Mouse (Mus musculus) limb, embryonic 11.5 days (tissue): Measurements from ENCODE around the gene Tex45. TPM values are rescaled to one million over a fixed set of nuclear protein-coding genes. Genes with fewer than 3 reads are reported as not detected.

Experiments
- ATAC-seq: fragments of 200-750 bp; cut with Nextera tagmentation; 2 replicates; pipeline ENCODE4 v1.8.0; 2017; ENCODE audit warnings: low read depth; ENCODE audit not compliant: insufficient number of reproducible peaks, low FRiP score, low TSS enrichment
- DNase-seq: peaks from one replicate; pipeline ENCODE4 v3.0.0-alpha.2; 2015; ENCODE audit warnings: low spot score
- H3K27ac ChIP-seq: fragments of 300-500 bp; sonication (generic); replicated peaks from 2 replicates; pipeline ENCODE4 v1.5.1; 2014; ENCODE audit warnings: low read depth, mild to moderate bottlenecking, low read length
- H3K27me3 ChIP-seq: fragments of 300-500 bp; sonication (generic); 2 replicates; pipeline ENCODE4 v1.6.1; 2014; ENCODE audit warnings: mild to moderate bottlenecking, low read length, mixed read lengths; ENCODE audit not compliant: control insufficient read depth, insufficient read depth
- H3K36me3 ChIP-seq: fragments of 300-500 bp; sonication (generic); 2 replicates; pipeline ENCODE4 v1.6.1; 2014; ENCODE audit warnings: mild to moderate bottlenecking, low read length, moderate library complexity, mixed read lengths; ENCODE audit not compliant: control insufficient read depth, insufficient read depth
- H3K4me1 ChIP-seq: fragments of 300-500 bp; sonication (generic); 2 replicates; pipeline ENCODE4 v1.6.1; 2014; ENCODE audit warnings: low read length, mixed read lengths; ENCODE audit not compliant: control insufficient read depth, insufficient read depth
- H3K4me2 ChIP-seq: fragments of 300-500 bp; sonication (generic); 2 replicates; pipeline ENCODE4 v1.6.1; 2014; ENCODE audit warnings: low read depth, mild to moderate bottlenecking, moderate library complexity; ENCODE audit not compliant: severe bottlenecking
- H3K4me3 ChIP-seq: fragments of 300-500 bp; sonication (generic); 2 replicates; pipeline ENCODE4 v1.5.1; 2014; ENCODE audit warnings: low read depth, low read length
- H3K9ac ChIP-seq: fragments of 300-500 bp; sonication (generic); 2 replicates; pipeline ENCODE4 v1.6.1; 2014; ENCODE audit warnings: mild to moderate bottlenecking, low read length
- H3K9me3 ChIP-seq: fragments of 300-500 bp; sonication (generic); 2 replicates; pipeline ENCODE4 v1.6.1; 2016; ENCODE audit warnings: low read length; ENCODE audit not compliant: control insufficient read depth
- WGBS: fragments of 180-500 bp; shearing (Covaris S2); extraction: QIAGEN DNeasy Blood & Tissue Kit; methylation state at CpG from one replicate; pipeline ENCODE4 v1.1.7; 2014; 5-methylcytosine and 5-hydroxymethylcytosine counted together
- polyA plus RNA-seq: library from polyadenylated mRNA; unstranded; fragments of >200 nt; fragmentation: Nextera tagmentation; extraction: Ambion mirVana; gene quantifications from 2 replicates; pipeline ENCODE4 v1.2.1, GENCODE M21; 2014

Tex45 gene
- polyA plus RNA-seq, 1 experiment from 2014 or later: not detected

DNA sequence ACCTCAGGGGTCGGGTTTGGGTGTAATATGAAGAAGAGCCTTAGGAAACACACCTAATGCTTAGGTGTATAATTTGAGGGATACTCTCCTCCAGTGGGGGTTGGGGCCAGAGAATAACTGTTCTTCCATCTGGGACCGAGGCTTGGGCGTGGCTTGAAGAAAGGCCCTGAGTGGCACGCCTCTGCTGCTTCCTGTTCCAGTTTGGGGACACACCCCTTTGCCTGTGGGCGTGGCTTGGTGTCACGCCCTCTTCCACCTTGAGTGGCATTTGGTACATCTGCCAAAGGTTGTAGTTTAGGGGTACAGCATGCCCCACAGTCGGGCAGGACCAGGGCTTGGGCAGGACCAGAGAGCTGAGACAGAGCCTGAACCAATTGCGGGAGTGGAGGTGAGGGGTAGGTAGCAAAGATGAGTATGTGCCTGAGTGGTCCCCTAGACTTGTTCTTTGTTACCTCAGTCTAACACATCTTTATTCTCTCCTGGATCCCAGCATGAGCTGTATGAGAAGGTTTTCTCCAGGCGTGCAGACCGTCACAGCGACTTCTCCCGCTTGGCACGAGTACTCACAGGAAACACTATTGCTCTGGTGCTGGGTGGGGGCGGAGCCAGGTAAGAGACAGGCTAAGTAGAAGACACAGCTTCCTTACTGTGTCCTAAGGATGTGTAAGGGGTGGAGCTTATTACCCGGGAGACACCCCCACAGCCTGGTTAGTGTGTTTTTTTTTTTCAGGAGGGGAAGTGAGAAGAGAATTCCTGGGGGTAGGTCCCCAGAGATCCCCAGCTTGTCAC, 65.6 kb downstream of the Tex45 start:
- 50% methylated on average over 15 of the region's 15 CpGs for WGBS
- no peak overlapping the region for H3K4me3 ChIP-seq
- H3K9me3 ChIP-seq: no peaks in the 10 kb centered on the region
- H3K27ac ChIP-seq: no peak overlapping the region
- H3K9ac ChIP-seq: no peak overlapping the region
- no peak for ATAC-seq
- H3K4me1 ChIP-seq: no peaks in the 10 kb centered on the region
- H3K4me2 ChIP-seq: no peak overlapping the region
- H3K36me3 ChIP-seq: peaks cover 10% of the 10 kb centered on the region
- DNase-seq: no peak
- no peaks in the 10 kb centered on the region for H3K27me3 ChIP-seq

Other genes starting within 250 kb of the Tex45 start
- 34.9 and 37.9 TPM in 2 replicates for gene Insr, start 191.2 kb upstream of the Tex45 start, polyA plus RNA-seq
- gene A430078G23Rik, start 117.4 kb upstream of the Tex45 start, polyA plus RNA-seq: not detected in 2 replicates
- 8.2 TPM in 2 replicates for gene Arhgef18, start 77.9 kb upstream of the Tex45 start, polyA plus RNA-seq
- gene Pex11g, start 3.2 kb upstream of the Tex45 start, polyA plus RNA-seq: 2.9 and 3.8 TPM in 2 replicates
- 28.3 and 39.0 TPM in 2 replicates for gene Zfp358, start 22.3 kb downstream of the Tex45 start, polyA plus RNA-seq
- gene Mcoln1, start 29.6 kb downstream of the Tex45 start, polyA plus RNA-seq: 44.1 and 46.5 TPM in 2 replicates
- gene Pnpla6, start 44.5 kb downstream of the Tex45 start, polyA plus RNA-seq: 13.4 and 15.7 TPM in 2 replicates
- 3.9 and 4.1 TPM in 2 replicates for gene C330021F23Rik, start 97.1 kb downstream of the Tex45 start, polyA plus RNA-seq
- gene Camsap3, start 116.4 kb downstream of the Tex45 start, polyA plus RNA-seq: 6.0 and 7.4 TPM in 2 replicates
- gene Xab2, start 150.5 kb downstream of the Tex45 start, polyA plus RNA-seq: 61.3 and 68.1 TPM in 2 replicates
- 106 and 107 TPM in 2 replicates for gene Pet100, start 150.7 kb downstream of the Tex45 start, polyA plus RNA-seq
- 2.6 and 4.5 TPM in 2 replicates for gene Pcp2, start 154.7 kb downstream of the Tex45 start, polyA plus RNA-seq
- 20.3 and 27.9 TPM in 2 replicates for gene Stxbp2, start 160.1 kb downstream of the Tex45 start, polyA plus RNA-seq
- gene Retn, start 184.9 kb downstream of the Tex45 start, polyA plus RNA-seq: not detected in 2 replicates
- gene Mcemp1, start 194.9 kb downstream of the Tex45 start, polyA plus RNA-seq: 0.09 TPM in 1 of 2 replicates, not detected in the other
- 11.0 and 14.1 TPM in 2 replicates for gene Fcor, start 201.5 kb downstream of the Tex45 start, polyA plus RNA-seq
- 31.9 and 36.5 TPM in 2 replicates for gene Trappc5, start 205.4 kb downstream of the Tex45 start, polyA plus RNA-seq
- 0.24 TPM in 1 of 2 replicates, not detected in the other for gene Fcer2a, start 223.3 kb downstream of the Tex45 start, polyA plus RNA-seq
- 0.16 TPM in 1 of 2 replicates, not detected in the other for gene Clec4g, start 249.8 kb downstream of the Tex45 start, polyA plus RNA-seq